Mouse (Mus musculus): ENCODE measurements around the gene Camk2n1.

Gene Camk2n1

DNA sequence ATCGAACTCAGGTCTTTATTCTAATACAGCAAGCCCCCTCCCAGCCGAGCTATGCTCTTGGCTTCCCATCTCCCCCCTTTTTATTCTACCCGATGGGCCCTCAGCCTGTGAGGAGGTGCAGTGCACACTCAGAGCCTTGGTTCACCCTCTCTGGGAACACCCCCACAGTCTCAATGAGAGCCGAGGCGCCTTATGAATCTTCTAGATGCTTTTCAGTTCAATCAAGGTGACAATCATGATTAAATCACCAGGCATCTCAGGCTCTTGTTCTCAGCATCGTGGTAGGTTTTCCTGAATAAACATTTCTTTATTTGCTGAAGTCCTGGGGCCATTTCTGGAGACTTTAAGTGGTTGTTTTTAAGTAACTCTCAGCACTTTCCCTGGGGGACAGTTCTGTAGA lies 53.8 kb downstream of the Camk2n1 start:
- in situ Hi-C loops (cut with MseI, MboI), result no loop called here
